Mouse (Mus musculus): Measurements from ENCODE around the gene 4930470P17Rik. TPM values are rescaled to one million over a fixed set of nuclear protein-coding genes. Genes with fewer than 3 reads are reported as not detected.

Gene 4930470P17Rik
- polyA plus RNA-seq, 1 experiment = not detected

DNA sequence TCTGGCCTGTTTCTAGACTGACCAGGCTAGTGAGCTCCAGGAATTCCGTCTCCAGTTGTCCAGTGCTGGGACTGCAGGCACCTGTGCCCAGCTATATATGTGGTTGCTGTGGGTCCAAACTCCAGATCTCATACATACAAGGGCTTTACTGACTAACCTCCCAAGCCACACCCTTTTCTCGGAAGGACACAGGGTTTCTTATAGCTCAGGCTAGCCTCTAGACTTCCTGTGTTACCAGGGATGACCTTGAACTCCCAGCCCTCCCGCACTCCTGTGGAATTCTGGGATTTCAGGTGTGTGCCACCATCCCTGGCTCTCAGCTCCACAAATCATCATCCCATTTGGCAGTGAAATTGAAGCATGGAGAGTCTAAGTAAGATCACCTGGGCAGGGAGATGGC, 71.6 kb downstream of the 4930470P17Rik start:
- DNase-seq (ENCODE audit: low read depth, low spot score) = no peak
- WGBS = 65% methylated on average over 3 of the region's 3 CpGs

DNA sequence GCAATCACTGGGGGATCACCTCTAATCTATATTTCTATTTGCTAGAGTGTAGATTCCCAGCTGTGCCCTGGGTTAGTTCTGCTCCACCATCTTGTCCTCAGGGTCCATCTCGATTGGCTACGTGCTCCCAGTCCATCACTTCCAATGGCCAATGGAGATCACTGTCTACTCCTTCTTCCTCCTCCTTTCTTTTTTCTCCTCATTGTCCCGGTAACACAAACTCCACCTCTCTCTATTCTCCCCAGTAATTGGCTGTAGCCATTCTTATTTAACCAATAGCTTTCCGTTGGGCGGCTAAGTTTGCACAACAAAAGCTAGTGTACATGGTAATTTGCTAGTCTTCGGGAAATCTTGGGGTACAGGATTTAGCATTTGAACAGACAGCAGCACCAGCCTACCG, 72.1 kb downstream of the 4930470P17Rik start:
- 92% methylated on average over 7 of the region's 7 CpGs for WGBS
- no peak for DNase-seq (ENCODE audit: low read depth, low spot score)

Other genes with a start within 250 kb of the 4930470P17Rik start
- 10.6 and 19.9 TPM in 2 replicates for gene Bcas1, start 174.2 kb downstream of the 4930470P17Rik start, polyA plus RNA-seq (2012; rRNA removed)
- gene Pfdn4, start 105.6 kb downstream of the 4930470P17Rik start, polyA plus RNA-seq (2012; rRNA removed) = 5.0 and 7.0 TPM in 2 replicates
- not detected in 2 replicates for gene Cyp24a1, start 104.9 kb downstream of the 4930470P17Rik start, polyA plus RNA-seq (2012; rRNA removed)
- gene Dok5, start 129.8 kb upstream of the 4930470P17Rik start, polyA plus RNA-seq (2012; rRNA removed) = 0.37 and 0.42 TPM in 2 replicates

Data from large intestine, adult 2 months (tissue).